Mouse (Mus musculus) testis, adult 2 months (tissue): Measurements from ENCODE around the gene Angel2.

ENCODE experiments used
- CTCF ChIP-seq: fragments of 200-500 bp; IDR thresholded peaks from 2 replicates; pipeline ENCODE4 v1.5.1; 2012; ENCODE audit warnings: low read depth, mild to moderate bottlenecking, inconsistent platforms, low read length, moderate library complexity; ENCODE audit not compliant: control insufficient read depth, insufficient read depth, insufficient replicate concordance
- POLR2A ChIP-seq: fragments of 200-500 bp; IDR thresholded peaks from 2 replicates; pipeline ENCODE4 v1.6.1; 2012; ENCODE audit warnings: low read depth, mild to moderate bottlenecking, inconsistent platforms, low read length, moderate library complexity; ENCODE audit not compliant: control insufficient read depth

GRCm38 (mm10) chr1:190989437-190990082, 64.6 kb downstream of the Angel2 start:
- TF ChIP-seq POLR2A = no peak
- TF ChIP-seq CTCF = no peak
